Mouse (Mus musculus) liver, embryonic 16.5 days (tissue): Measurements from ENCODE around the gene Nifk. TPM values are rescaled to one million over a fixed set of nuclear protein-coding genes. Genes with fewer than 3 reads are reported as not detected.

Experiments used
- ATAC-seq: fragments of 200-750 bp; cut with Nextera tagmentation; 2 replicates; pipeline ENCODE4 v1.8.0; 2017; ENCODE audit warnings: low read depth, mild to moderate bottlenecking, moderate number of reproducible peaks, moderate library complexity
- H3K27ac ChIP-seq: fragments of 300-500 bp; sonication (generic); 2 replicates; pipeline ENCODE4 v1.5.1; 2014; ENCODE audit warnings: mild to moderate bottlenecking, low read length
- H3K27me3 ChIP-seq: fragments of 300-500 bp; sonication (generic); 2 replicates; pipeline ENCODE4 v1.6.1; 2014; ENCODE audit warnings: low read depth, low read length, mixed read lengths; ENCODE audit not compliant: control insufficient read depth, insufficient read depth
- H3K36me3 ChIP-seq: fragments of 300-500 bp; sonication (generic); 2 replicates; pipeline ENCODE4 v1.6.1; 2014; ENCODE audit warnings: mild to moderate bottlenecking; ENCODE audit not compliant: control insufficient read depth, insufficient read depth
- H3K4me1 ChIP-seq: fragments of 300-500 bp; sonication (generic); 2 replicates; pipeline ENCODE4 v1.6.1; 2014; ENCODE audit warnings: low read depth, low read length, mixed read lengths; ENCODE audit not compliant: control insufficient read depth
- H3K4me2 ChIP-seq: fragments of 300-500 bp; sonication (generic); 2 replicates; pipeline ENCODE4 v1.6.1; 2014; ENCODE audit warnings: low read depth, low read length, mixed read lengths
- H3K4me3 ChIP-seq: fragments of 300-500 bp; sonication (generic); 2 replicates; pipeline ENCODE4 v1.5.1; 2014; ENCODE audit warnings: low read depth, mild to moderate bottlenecking, low read length
- H3K9ac ChIP-seq: fragments of 300-500 bp; sonication (generic); 2 replicates; pipeline ENCODE4 v1.6.1; 2014; ENCODE audit warnings: low read depth, low read length
- H3K9me3 ChIP-seq: fragments of 300-500 bp; sonication (generic); replicated peaks from 2 replicates; pipeline ENCODE4 v1.6.1; 2016; ENCODE audit warnings: low read length; ENCODE audit not compliant: control insufficient read depth
- WGBS: fragments of 180-500 bp; shearing (Covaris S2); extraction: QIAGEN DNeasy Blood & Tissue Kit; methylation state at CpG from one replicate; pipeline ENCODE4 v1.1.7; 2014; ENCODE audit not compliant: insufficient replicate concordance; 5-methylcytosine and 5-hydroxymethylcytosine counted together
- polyA plus RNA-seq: library from polyadenylated mRNA; unstranded; fragments of >200 nt; fragmentation: Nextera tagmentation; extraction: Ambion mirVana; gene quantifications from 2 replicates; pipeline ENCODE4 v1.2.1, GENCODE M21; 2015

Nifk gene
- polyA plus RNA-seq = 31.6 and 32.3 TPM in 2 replicates

GRCm38 (mm10) chr1:118321661-118322201, at the start of gene Nifk:
Gene Nifk (plus strand): TSS chr1:118321839.
- ATAC-seq = peak; percentile 90
- under 1% methylated on average over 37 of the region's 37 CpGs for WGBS
- Histone ChIP-seq H3K4me1 (peaks cover 14% of the 10 kb centered on the region), H3K36me3 (peaks cover 9% of the 10 kb centered on the region), H3K4me3 (peak within 1 kb of the TSS; percentile 94), H3K4me2 (peak within 1 kb of the TSS; percentile 86), H3K9ac (peak within 1 kb of the TSS; percentile 82), H3K27me3 (no peaks in the 10 kb centered on the region; the same call in 1 of the 2 replicates), H3K27ac (peak within 1 kb of the TSS; percentile 35; the same call in 1 of the 2 replicates), H3K9me3 (no peaks in the 10 kb centered on the region)

- 14% methylated on average over 2 of the region's 2 CpGs for WGBS
- Histone ChIP-seq H3K4me3 (no peak overlapping the region), H3K27me3 (no peaks in the 10 kb centered on the region)
Measured at GRCm38 (mm10) chr1:118275139-118275538, 46.5 kb upstream of the Nifk start.

GRCm38 (mm10) chr1:118292291-118292690, 29.3 kb upstream of the Nifk start:
- Histone ChIP-seq H3K9ac (no peak overlapping the region), H3K27me3 (no peaks in the 10 kb centered on the region), H3K4me1 (no peaks in the 10 kb centered on the region), H3K4me2 (no peak overlapping the region), H3K4me3 (no peak overlapping the region), H3K9me3 (no peaks in the 10 kb centered on the region), H3K36me3 (peaks cover 10% of the 10 kb centered on the region), H3K27ac (no peak overlapping the region)
- WGBS = 78% methylated on average over 4 of the region's 4 CpGs
- no peak for ATAC-seq

More at GRCm38 (mm10) chr1:118275139-118275538, 46.5 kb upstream of the Nifk start:
- Histone ChIP-seq H3K9ac (no peak overlapping the region), H3K27ac (no peak overlapping the region), H3K4me1 (no peaks in the 10 kb centered on the region), H3K36me3 (no peaks in the 10 kb centered on the region), H3K9me3 (no peaks in the 10 kb centered on the region), H3K4me2 (no peak overlapping the region)
- ATAC-seq = no peak

- WGBS = 84% methylated on average over 3 of the region's 3 CpGs
- peaks cover 26% of the 10 kb centered on the region for H3K36me3 ChIP-seq
- no peaks in the 10 kb centered on the region for H3K9me3 ChIP-seq
- no peak for ATAC-seq
- no peak overlapping the region for H3K27ac ChIP-seq
- no peaks in the 10 kb centered on the region for H3K4me1 ChIP-seq
- no peak overlapping the region for H3K9ac ChIP-seq
- H3K4me3 ChIP-seq = no peak overlapping the region
- no peak overlapping the region for H3K4me2 ChIP-seq
- no peaks in the 10 kb centered on the region for H3K27me3 ChIP-seq
Measured at GRCm38 (mm10) chr1:118294192-118294591, 27.4 kb upstream of the Nifk start.

- Histone ChIP-seq H3K9me3 (no peaks in the 10 kb centered on the region), H3K4me3 (no peak overlapping the region), H3K27me3 (no peaks in the 10 kb centered on the region), H3K9ac (no peak overlapping the region), H3K36me3 (peaks cover 32% of the 10 kb centered on the region), H3K4me2 (no peak overlapping the region), H3K27ac (no peak overlapping the region), H3K4me1 (no peaks in the 10 kb centered on the region)
- no peak for ATAC-seq
- WGBS = 68% methylated on average over 5 of the region's 5 CpGs
Measured at GRCm38 (mm10) chr1:118294826-118295225, 26.8 kb upstream of the Nifk start.

- Histone ChIP-seq H3K4me3 (no peak overlapping the region), H3K9ac (no peak overlapping the region), H3K4me2 (no peak overlapping the region), H3K4me1 (no peaks in the 10 kb centered on the region), H3K27me3 (no peaks in the 10 kb centered on the region), H3K9me3 (no peaks in the 10 kb centered on the region), H3K27ac (no peak overlapping the region), H3K36me3 (peaks cover 48% of the 10 kb centered on the region)
- 73% methylated on average over 3 of the region's 3 CpGs for WGBS
- no peak for ATAC-seq
Measured at GRCm38 (mm10) chr1:118296673-118297072, 25.0 kb upstream of the Nifk start.

- no peaks in the 10 kb centered on the region for H3K9me3 ChIP-seq
- H3K27me3 ChIP-seq = no peaks in the 10 kb centered on the region
- H3K36me3 ChIP-seq = peaks cover 48% of the 10 kb centered on the region
- H3K4me1 ChIP-seq = no peaks in the 10 kb centered on the region
- 86% methylated on average over 2 of the region's 2 CpGs for WGBS
- no peak overlapping the region for H3K27ac ChIP-seq
- H3K9ac ChIP-seq = no peak overlapping the region
- no peak overlapping the region for H3K4me2 ChIP-seq
- H3K4me3 ChIP-seq = no peak overlapping the region
- no peak for ATAC-seq
Measured at GRCm38 (mm10) chr1:118297719-118298118, 23.9 kb upstream of the Nifk start.

GRCm38 (mm10) chr1:118310780-118311621, 10.6 kb upstream of the Nifk start:
- Histone ChIP-seq H3K36me3 (peaks cover 10% of the 10 kb centered on the region), H3K27ac (peak overlapping the region; percentile 92), H3K9ac (peak overlapping the region; percentile 94), H3K4me3 (peak overlapping the region; percentile 82), H3K27me3 (no peaks in the 10 kb centered on the region), H3K4me1 (peaks cover 10% of the 10 kb centered on the region), H3K4me2 (peak overlapping the region; percentile 86), H3K9me3 (no peaks in the 10 kb centered on the region)
- WGBS = under 1% methylated on average over 67 of the region's 67 CpGs
- ATAC-seq = peak; percentile 95
